Mouse (Mus musculus) heart, postnatal 4 days (tissue): ENCODE measurements at regions not wholly inside any gene's neighbourhood (a gene's known extent, or its start where the extent isn't known, plus 50 kb on each side); places are given as distances from the start of the nearest gene placed in this dataset.
A peak's percentile ranks its signal among the peaks of the same experiment; 100 is the strongest.

Experiments
- DNase-seq: peaks from one replicate; pipeline ENCODE4 v3.0.0; 2021

- no peak for DNase-seq
Measured at GRCm38 (mm10) chr12:98337644-98338043, 69.2 kb downstream of the Gpr65 start.

GRCm38 (mm10) chr12:98339536-98339935 lies 71.1 kb downstream of the Gpr65 start:
- DNase-seq: no peak

- DNase-seq: peak; percentile 19
Measured at GRCm38 (mm10) chr12:98342158-98342557, 73.7 kb downstream of the Gpr65 start.

GRCm38 (mm10) chr12:98343653-98344052 lies 75.2 kb downstream of the Gpr65 start:
- no peak for DNase-seq

GRCm38 (mm10) chr12:98347056-98347455 lies 78.6 kb downstream of the Gpr65 start:
- DNase-seq: no peak

GRCm38 (mm10) chr12:98347550-98348318 lies 79.3 kb downstream of the Gpr65 start:
- DNase-seq: peak; percentile 65

GRCm38 (mm10) chr12:98349864-98350643 lies 81.6 kb downstream of the Gpr65 start:
- DNase-seq: no peak

GRCm38 (mm10) chr12:98352401-98352800 lies 84.0 kb downstream of the Gpr65 start:
- DNase-seq: no peak

- no peak for DNase-seq
Measured at GRCm38 (mm10) chr12:98354545-98354944, 86.1 kb downstream of the Gpr65 start.

GRCm38 (mm10) chr12:98367583-98367982 lies 99.1 kb downstream of the Gpr65 start:
- DNase-seq: no peak

GRCm38 (mm10) chr12:98370771-98371170 lies 102.3 kb downstream of the Gpr65 start:
- no peak for DNase-seq

GRCm38 (mm10) chr12:98375214-98375910 lies 106.9 kb downstream of the Gpr65 start:
- no peak for DNase-seq
